Mouse (Mus musculus) hindbrain, embryonic 13.5 days (tissue): ENCODE measurements around the gene Nxpe2. TPM values are rescaled to one million over a fixed set of nuclear protein-coding genes. Genes with fewer than 3 reads are reported as not detected.
"Not testable (repeated sequence)": the region's sequence is repeated elsewhere in the genome, so short reads cannot be mapped to it uniquely, and the experiment has no call there.

Experiments
- ATAC-seq: fragments of 200-750 bp; cut with Nextera tagmentation; 2 replicates; pipeline ENCODE4 v1.8.0; 2017; ENCODE audit warnings: moderate TSS enrichment; ENCODE audit not compliant: low FRiP score
- H3K27ac ChIP-seq: fragments of 300-500 bp; sonication (generic); 2 replicates; pipeline ENCODE4 v1.5.1; 2015; ENCODE audit warnings: inconsistent platforms, mild to moderate bottlenecking, moderate library complexity
- H3K27me3 ChIP-seq: fragments of 300-500 bp; sonication (generic); 2 replicates; pipeline ENCODE4 v1.6.1; 2015; ENCODE audit warnings: mild to moderate bottlenecking, inconsistent platforms
- H3K36me3 ChIP-seq: fragments of 300-500 bp; sonication (generic); 2 replicates; pipeline ENCODE4 v1.6.1; 2015; ENCODE audit warnings: mild to moderate bottlenecking, inconsistent platforms
- H3K4me1 ChIP-seq: fragments of 300-500 bp; sonication (generic); replicated peaks from 2 replicates; pipeline ENCODE4 v1.6.1; 2015; ENCODE audit warnings: inconsistent platforms
- H3K4me2 ChIP-seq: fragments of 300-500 bp; sonication (generic); 2 replicates; pipeline ENCODE4 v1.6.1; 2015; ENCODE audit warnings: inconsistent platforms, mild to moderate bottlenecking, moderate library complexity
- H3K4me3 ChIP-seq: fragments of 300-500 bp; sonication (generic); 2 replicates; pipeline ENCODE4 v1.5.1; 2015; ENCODE audit warnings: mild to moderate bottlenecking, inconsistent platforms
- H3K9ac ChIP-seq: fragments of 300-500 bp; sonication (generic); 2 replicates; pipeline ENCODE4 v1.6.1; 2015; ENCODE audit warnings: mild to moderate bottlenecking, inconsistent platforms
- H3K9me3 ChIP-seq: fragments of 300-500 bp; sonication (generic); 2 replicates; pipeline ENCODE4 v1.6.1; 2016; ENCODE audit warnings: inconsistent platforms
- WGBS: fragments of 180-500 bp; shearing (Covaris S2); methylation state at CpG from one replicate; pipeline ENCODE4 v1.1.7; 2015; 5-methylcytosine and 5-hydroxymethylcytosine counted together
- polyA plus RNA-seq: library from polyadenylated mRNA; unstranded; fragments of >200 nt; fragmentation: Nextera tagmentation; extraction: Ambion mirVana; gene quantifications from 2 replicates; pipeline ENCODE4 v1.2.1, GENCODE M21; 2015

Gene Nxpe2
- polyA plus RNA-seq, 1 experiment from 2014 or later: 0.30 TPM

- no peaks in the 10 kb centered on the region for H3K4me1 ChIP-seq
- ATAC-seq: no peak
- no peaks in the 10 kb centered on the region for H3K9me3 ChIP-seq
- H3K4me3 ChIP-seq: no peak overlapping the region
- no peaks in the 10 kb centered on the region for H3K36me3 ChIP-seq
- no peaks in the 10 kb centered on the region for H3K27me3 ChIP-seq
- 88% methylated on average over 9 of the region's 9 CpGs for WGBS
- H3K9ac ChIP-seq: no peak overlapping the region
- H3K4me2 ChIP-seq: no peak overlapping the region
- H3K27ac ChIP-seq: no peak overlapping the region
Observed at GRCm38 (mm10) chr9:48345456-48345855, 7.8 kb downstream of the Nxpe2 start.

GRCm38 (mm10) chr9:48340708-48341380 lies 12.4 kb downstream of the Nxpe2 start:
- Histone ChIP-seq H3K9me3 (no peaks in the 10 kb centered on the region), H3K36me3 (no peaks in the 10 kb centered on the region), H3K27me3 (no peaks in the 10 kb centered on the region), H3K4me2 (no peak overlapping the region), H3K4me3 (no peak overlapping the region), H3K4me1 (no peaks in the 10 kb centered on the region), H3K9ac (no peak overlapping the region), H3K27ac (no peak overlapping the region)
- 90% methylated on average over 10 of the region's 10 CpGs for WGBS
- no peak for ATAC-seq

- WGBS: 60% methylated on average over 5 of the region's 5 CpGs
- no peak for ATAC-seq
- H3K9me3 ChIP-seq: no peaks in the 10 kb centered on the region
- no peaks in the 10 kb centered on the region for H3K4me1 ChIP-seq
- no peak overlapping the region for H3K9ac ChIP-seq
- H3K27ac ChIP-seq: no peak overlapping the region
- H3K36me3 ChIP-seq: no peaks in the 10 kb centered on the region
- H3K4me3 ChIP-seq: no peak overlapping the region
- no peak overlapping the region for H3K4me2 ChIP-seq
- no peaks in the 10 kb centered on the region for H3K27me3 ChIP-seq
Observed at GRCm38 (mm10) chr9:48339563-48339962, 13.7 kb downstream of the Nxpe2 start.

DNA sequence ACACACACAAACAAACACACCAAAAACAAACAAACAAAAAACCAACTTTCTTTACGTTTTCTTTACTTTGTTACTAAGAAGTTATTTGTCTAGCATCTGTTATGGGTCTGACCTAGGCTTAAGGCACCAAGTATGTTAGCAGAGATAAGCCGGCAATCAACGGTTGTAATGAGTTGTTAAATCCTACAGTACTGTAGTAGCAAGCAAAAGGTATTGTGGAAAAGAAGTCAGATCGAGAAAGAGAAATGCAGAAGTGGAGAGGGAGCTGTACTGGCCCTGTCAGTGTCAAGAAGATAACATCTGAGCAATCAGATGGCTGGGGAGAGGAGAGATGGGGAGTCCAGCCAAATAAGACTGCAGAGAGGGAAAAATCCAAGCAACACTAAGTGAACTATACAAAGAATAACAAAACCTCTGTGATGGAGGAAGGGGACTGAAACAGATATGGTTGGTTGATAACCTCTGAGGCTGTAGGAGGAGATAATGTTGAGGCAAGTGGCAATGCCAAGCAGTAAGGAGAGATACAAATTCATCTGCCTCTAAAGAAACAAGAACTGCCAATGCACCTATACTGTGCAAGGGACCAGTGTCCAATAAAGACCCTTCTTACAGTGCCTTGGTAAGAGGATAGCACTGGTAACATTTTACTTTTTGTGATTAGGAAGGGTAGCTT lies 14.3 kb downstream of the Nxpe2 start:
- 85% methylated on average over 4 of the region's 4 CpGs for WGBS
- no peak for ATAC-seq
- H3K36me3 ChIP-seq: no peaks in the 10 kb centered on the region
- no peaks in the 10 kb centered on the region for H3K27me3 ChIP-seq
- no peak overlapping the region for H3K4me2 ChIP-seq
- no peaks in the 10 kb centered on the region for H3K4me1 ChIP-seq
- H3K9ac ChIP-seq: no peak overlapping the region
- H3K4me3 ChIP-seq: no peak overlapping the region
- no peaks in the 10 kb centered on the region for H3K9me3 ChIP-seq
- no peak overlapping the region for H3K27ac ChIP-seq

DNA sequence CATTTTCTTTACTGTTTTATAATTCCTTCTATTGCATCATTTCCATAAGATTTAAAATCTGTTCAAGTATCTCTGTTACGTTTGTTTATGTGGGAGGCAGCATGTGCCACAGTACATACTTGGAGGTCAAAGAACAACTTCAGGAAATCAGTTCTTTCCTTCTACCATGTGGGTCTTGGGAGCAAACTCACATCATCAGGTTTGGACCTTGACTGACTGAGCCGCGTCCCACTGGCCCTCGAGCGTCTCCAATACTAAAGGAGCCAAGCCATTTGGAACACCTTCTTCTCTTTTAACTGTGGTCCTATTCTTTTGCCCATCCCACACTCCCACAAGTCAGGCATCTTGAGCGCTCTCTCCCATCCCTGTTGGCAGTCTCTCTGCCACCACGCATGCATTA lies 23.7 kb downstream of the Nxpe2 start:
- no peaks in the 10 kb centered on the region for H3K9me3 ChIP-seq
- H3K4me3 ChIP-seq: no peak overlapping the region
- no peak overlapping the region for H3K4me2 ChIP-seq
- H3K36me3 ChIP-seq: no peaks in the 10 kb centered on the region
- no peak overlapping the region for H3K9ac ChIP-seq
- H3K4me1 ChIP-seq: no peaks in the 10 kb centered on the region
- 93% methylated on average over 7 of the region's 7 CpGs for WGBS
- no peak overlapping the region for H3K27ac ChIP-seq
- no peak for ATAC-seq
- peaks cover 9% of the 10 kb centered on the region; the same call in 1 of the 2 replicates for H3K27me3 ChIP-seq

DNA sequence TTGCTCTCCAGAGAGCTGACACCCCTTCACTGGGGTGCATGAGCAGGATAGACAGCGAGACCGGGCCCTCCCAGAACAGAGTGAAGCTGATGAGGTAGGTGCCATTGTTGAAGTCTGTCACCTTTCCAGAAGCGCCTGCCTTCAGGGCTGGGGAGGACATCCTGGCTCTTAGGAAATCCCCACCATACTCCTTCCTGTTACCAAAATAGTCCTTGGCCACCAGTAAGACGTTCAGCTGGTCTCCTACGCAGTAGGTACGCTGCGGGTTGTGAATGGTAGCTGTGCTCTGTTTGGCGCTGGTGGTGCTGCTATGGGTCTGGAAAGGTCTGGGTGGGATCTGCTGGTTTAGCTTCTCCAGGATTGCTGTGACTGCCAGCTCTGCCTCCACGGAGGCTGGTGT lies 26.9 kb downstream of the Nxpe2 start:
- Histone ChIP-seq H3K27ac (no peak overlapping the region), H3K4me1 (no peaks in the 10 kb centered on the region), H3K36me3 (no peaks in the 10 kb centered on the region), H3K4me3 (no peak overlapping the region), H3K9me3 (no peaks in the 10 kb centered on the region), H3K27me3 (peaks cover 22% of the 10 kb centered on the region; the same call in 1 of the 2 replicates), H3K9ac (no peak overlapping the region), H3K4me2 (no peak overlapping the region)
- WGBS: 95% methylated on average over 9 of the region's 9 CpGs
- ATAC-seq: no peak

DNA sequence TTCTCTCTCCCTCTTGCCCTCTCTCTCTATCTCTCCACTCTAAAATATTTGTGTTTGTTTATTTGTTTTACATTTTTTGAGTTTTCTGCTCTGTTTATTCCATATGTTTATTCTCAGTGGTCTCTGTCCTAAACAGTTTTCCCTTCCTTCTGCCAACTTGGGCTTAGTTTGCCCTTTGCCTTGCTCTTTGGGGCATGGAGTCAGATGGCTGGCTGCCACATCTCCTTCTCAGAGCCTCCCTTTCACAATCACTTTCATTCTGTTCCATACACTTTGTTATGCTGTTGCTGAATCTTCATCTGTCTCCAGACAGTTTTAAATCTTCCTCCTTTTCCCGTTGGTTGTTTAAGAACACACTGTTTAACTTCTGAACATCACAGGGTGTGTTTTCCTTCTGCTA lies 37.4 kb downstream of the Nxpe2 start:
- Histone ChIP-seq H3K4me2 (no peak overlapping the region), H3K27ac (no peak overlapping the region), H3K27me3 (0 out of 2 replicates have a peak, but pooled peaks cover 9% of the 10 kb centered on the region), H3K4me3 (no peak overlapping the region), H3K4me1 (0 out of 2 replicates have a peak, but pooled peaks cover 3% of the 10 kb centered on the region), H3K9me3 (no peaks in the 10 kb centered on the region), H3K36me3 (no peaks in the 10 kb centered on the region), H3K9ac (no peak overlapping the region)
- 81% methylated on average over 1 of the region's 1 CpGs for WGBS
- no peak for ATAC-seq

DNA sequence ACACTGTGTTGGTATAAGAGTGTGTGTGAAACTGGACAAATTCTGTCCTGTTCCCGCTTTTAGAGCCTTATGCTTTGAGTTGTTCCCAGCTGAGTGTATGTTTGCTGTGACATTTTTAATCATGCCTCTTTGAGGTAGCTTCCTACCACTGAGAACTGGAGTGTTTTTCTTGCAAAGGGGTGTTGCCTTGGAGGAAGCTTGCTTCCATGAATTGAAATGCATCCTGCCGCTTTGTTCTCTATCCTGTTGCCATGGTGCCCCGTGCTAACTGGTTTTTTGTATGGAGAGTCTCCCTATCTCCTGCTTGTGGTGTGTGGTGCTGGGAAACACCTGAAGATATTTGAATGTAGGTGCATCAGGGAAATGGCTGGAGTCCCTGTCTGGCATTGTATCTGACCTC lies 39.1 kb downstream of the Nxpe2 start:
- H3K9me3 ChIP-seq: no peaks in the 10 kb centered on the region
- peak overlapping the region; percentile 4; the same call in 1 of the 2 replicates for H3K4me2 ChIP-seq
- no peaks in the 10 kb centered on the region for H3K36me3 ChIP-seq
- H3K9ac ChIP-seq: no peak overlapping the region
- H3K27ac ChIP-seq: no peak overlapping the region
- H3K27me3 ChIP-seq: peaks cover 13% of the 10 kb centered on the region; the same call in 1 of the 2 replicates
- ATAC-seq: no peak
- 0 out of 2 replicates have a peak, but pooled peaks cover 3% of the 10 kb centered on the region for H3K4me1 ChIP-seq
- no peak overlapping the region for H3K4me3 ChIP-seq
- 11% methylated on average over 3 of the region's 3 CpGs for WGBS

DNA sequence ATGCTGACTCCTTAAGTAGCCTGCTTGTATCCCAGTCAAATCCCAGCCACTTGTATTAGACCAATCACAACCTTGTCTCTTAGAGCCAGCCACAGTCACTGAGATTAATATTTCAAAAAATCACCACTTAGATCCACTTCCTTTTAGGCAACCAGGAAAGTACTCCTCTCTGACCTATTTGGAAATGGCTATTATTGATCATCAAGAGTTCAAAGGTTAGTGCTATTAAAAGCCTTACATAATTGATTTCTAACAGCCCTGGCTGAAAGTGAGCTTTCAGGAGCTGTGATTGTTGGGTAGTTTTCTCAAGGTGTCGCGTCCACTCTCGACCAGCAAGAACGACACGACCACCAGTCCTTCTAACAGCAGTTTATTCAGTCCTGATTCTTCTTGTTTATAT lies 42.0 kb downstream of the Nxpe2 start:
- no peak overlapping the region for H3K4me2 ChIP-seq
- 86% methylated on average over 5 of the region's 5 CpGs for WGBS
- no peak overlapping the region for H3K27ac ChIP-seq
- H3K4me3 ChIP-seq: no peak overlapping the region
- H3K36me3 ChIP-seq: no peaks in the 10 kb centered on the region
- H3K9ac ChIP-seq: no peak overlapping the region
- H3K9me3 ChIP-seq: no peaks in the 10 kb centered on the region
- H3K27me3 ChIP-seq: peaks cover 8% of the 10 kb centered on the region; the same call in 1 of the 2 replicates
- no peak for ATAC-seq
- 0 out of 2 replicates have a peak, but pooled peaks cover 3% of the 10 kb centered on the region for H3K4me1 ChIP-seq

GRCm38 (mm10) chr9:48303564-48303963 lies 49.7 kb downstream of the Nxpe2 start:
- ATAC-seq: not testable (repeated sequence)
- 33% methylated on average over 5 of the region's 5 CpGs for WGBS

DNA sequence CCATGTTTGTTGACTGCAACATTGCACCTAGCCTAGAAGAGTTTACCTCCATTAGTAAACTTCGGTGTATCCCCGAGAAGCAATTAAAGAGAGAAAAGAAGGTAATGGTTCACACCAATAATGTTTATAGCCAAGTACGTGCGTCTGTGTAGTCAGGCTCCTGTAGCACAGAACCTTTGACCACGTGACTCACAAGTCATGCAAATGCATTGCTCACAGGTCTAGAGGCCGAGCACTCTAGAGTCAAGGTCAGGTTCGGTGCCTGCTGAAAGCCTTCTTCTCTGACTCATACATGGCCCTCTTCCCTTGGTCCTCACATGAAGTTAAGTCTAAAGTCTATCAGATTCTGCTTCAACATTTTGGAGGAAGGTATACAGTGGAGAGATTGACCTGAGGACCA lies 54.3 kb downstream of the Nxpe2 start:
- 90% methylated on average over 7 of the region's 7 CpGs for WGBS
- H3K4me2 ChIP-seq: no peak overlapping the region
- H3K4me3 ChIP-seq: no peak overlapping the region
- no peak overlapping the region for H3K9ac ChIP-seq
- no peaks in the 10 kb centered on the region for H3K27me3 ChIP-seq
- H3K27ac ChIP-seq: no peak overlapping the region
- no peaks in the 10 kb centered on the region for H3K4me1 ChIP-seq
- H3K36me3 ChIP-seq: no peaks in the 10 kb centered on the region
- ATAC-seq: no peak
- H3K9me3 ChIP-seq: no peaks in the 10 kb centered on the region

More at GRCm38 (mm10) chr9:48303564-48303963, 49.7 kb downstream of the Nxpe2 start:
- H3K4me3 ChIP-seq, H3K27me3 ChIP-seq, H3K36me3 ChIP-seq, H3K9ac ChIP-seq, H3K4me1 ChIP-seq, H3K4me2 ChIP-seq, H3K9me3 ChIP-seq, H3K27ac ChIP-seq: not testable (repeated sequence)

DNA sequence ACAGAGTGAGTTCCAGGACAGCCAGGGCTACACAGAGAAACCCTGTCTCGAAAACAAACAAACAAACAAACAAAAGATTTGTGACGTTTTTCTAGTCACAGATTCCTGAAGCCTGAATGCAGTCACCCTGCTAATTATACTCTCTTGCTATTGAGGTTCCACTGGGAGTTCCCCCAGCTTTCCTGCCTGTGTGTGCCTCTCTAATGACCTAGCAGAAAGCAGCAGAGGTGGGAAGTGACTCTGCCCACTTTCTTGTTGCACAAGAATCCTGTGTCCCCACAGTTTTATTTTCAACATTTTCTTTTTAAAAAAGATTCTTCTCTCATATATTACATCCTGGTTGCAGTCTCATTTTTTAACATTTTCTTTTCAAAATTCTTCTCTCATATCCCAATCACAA lies 58.5 kb downstream of the Nxpe2 start:
- H3K9me3 ChIP-seq: no peaks in the 10 kb centered on the region
- no peak for ATAC-seq
- WGBS: 68% methylated on average over 2 of the region's 2 CpGs
- no peak overlapping the region for H3K4me2 ChIP-seq
- H3K27ac ChIP-seq: no peak overlapping the region
- H3K4me1 ChIP-seq: no peaks in the 10 kb centered on the region
- no peaks in the 10 kb centered on the region for H3K36me3 ChIP-seq
- no peaks in the 10 kb centered on the region for H3K27me3 ChIP-seq
- no peak overlapping the region for H3K9ac ChIP-seq
- no peak overlapping the region for H3K4me3 ChIP-seq

- Histone ChIP-seq H3K27ac (no peak overlapping the region), H3K4me1 (no peaks in the 10 kb centered on the region), H3K27me3 (no peaks in the 10 kb centered on the region), H3K9me3 (no peaks in the 10 kb centered on the region), H3K4me3 (no peak overlapping the region), H3K9ac (no peak overlapping the region), H3K36me3 (no peaks in the 10 kb centered on the region), H3K4me2 (no peak overlapping the region)
- no peak for ATAC-seq
- WGBS: 97% methylated on average over 1 of the region's 1 CpGs
Observed at GRCm38 (mm10) chr9:48290281-48290680, 63.0 kb downstream of the Nxpe2 start.
